Mouse (Mus musculus) megakaryocyte, embryonic 14.5 days (primary cell): ENCODE data around the gene Brap. TPM values are rescaled to one million over a fixed set of nuclear protein-coding genes. Genes with fewer than 3 reads are reported as not detected.
"Not testable (repeated sequence)": the region's sequence is repeated elsewhere in the genome, so short reads cannot be mapped to it uniquely, and the experiment has no call there.

Experiments used
- H3K27me3 ChIP-seq: replicated peaks from 2 replicates; pipeline ENCODE3; 2012; ENCODE audit warnings: inconsistent platforms
- H3K36me3 ChIP-seq: replicated peaks from 2 replicates; pipeline ENCODE3; 2012; ENCODE audit warnings: low read length, inconsistent platforms, mixed read lengths
- H3K4me1 ChIP-seq: 2 replicates; pipeline ENCODE4 v1.6.1; 2012; ENCODE audit warnings: inconsistent platforms
- H3K4me3 ChIP-seq: replicated peaks from 2 replicates; pipeline ENCODE3; 2012; ENCODE audit warnings: moderate library complexity, mild to moderate bottlenecking, inconsistent platforms
- H3K9me3 ChIP-seq: 2 replicates; pipeline ENCODE4 v1.6.1; 2012; ENCODE audit warnings: inconsistent platforms
- FLI1 ChIP-seq: IDR thresholded peaks from 2 replicates; pipeline ENCODE4 v1.6.1; 2012; ENCODE audit warnings: low read length, inconsistent platforms, mixed read lengths
- GATA1 ChIP-seq: IDR thresholded peaks from 3 replicates; pipeline ENCODE4 v1.6.1; 2012; ENCODE audit warnings: mixed read lengths, low read length, inconsistent platforms, borderline replicate concordance
- polyA plus RNA-seq: library from polyadenylated mRNA; stranded (reverse); fragments of >175 nt; gene quantifications from 2 replicates; pipeline ENCODE4 v1.2.3, GENCODE M21; 2012; ENCODE audit warnings: low replicate concordance; ENCODE audit not compliant: insufficient read depth

The Brap gene
- 9.6 and 10.7 TPM in 2 replicates for polyA plus RNA-seq

DNA sequence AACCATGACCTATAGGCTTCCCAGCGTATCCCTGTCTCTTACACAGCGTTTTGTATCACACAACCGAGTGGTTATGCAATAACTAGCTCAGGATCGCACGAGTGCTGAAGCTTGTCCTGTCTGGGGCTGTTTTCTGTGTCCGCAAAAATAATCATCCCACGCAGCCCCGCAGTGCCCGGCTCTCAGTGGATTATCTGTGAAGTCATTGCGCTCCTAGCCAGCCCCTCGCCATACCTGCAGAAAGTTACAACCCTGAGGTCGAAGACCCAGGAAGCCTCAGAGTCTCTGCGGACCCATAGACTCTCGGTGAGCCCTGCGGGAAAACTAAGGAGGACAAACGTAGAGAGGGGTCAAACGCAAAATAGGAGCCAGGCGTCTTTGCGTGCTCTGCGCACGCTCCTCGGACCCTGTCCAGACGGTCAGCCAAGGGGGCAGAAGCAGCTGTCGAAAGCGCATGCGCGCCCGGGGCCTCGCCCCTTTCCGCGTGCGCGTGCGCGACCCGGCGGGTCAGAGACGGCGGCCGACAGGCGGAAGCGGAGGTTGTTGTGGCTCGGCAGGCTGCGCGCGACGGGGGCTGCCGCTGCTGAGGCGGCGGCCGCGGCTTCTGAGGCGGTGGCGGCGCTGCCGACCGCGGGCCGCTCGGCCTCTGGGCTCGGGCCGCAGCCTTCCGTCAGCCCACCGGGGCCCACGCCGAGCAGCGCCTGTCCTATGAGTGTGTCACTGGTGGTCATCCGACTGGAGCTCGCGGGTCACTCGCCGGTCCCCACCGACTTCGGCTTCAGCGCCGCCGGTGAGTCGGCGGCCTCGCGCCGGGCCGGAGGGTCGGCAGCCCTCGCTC is at the start of gene Brap, which contains the start of gene Acad10:
Gene Brap (plus strand): TSS at position 505 of the 838 bp plus-strand sequence.
Gene Acad10 (minus strand): TSS at position 456 of the 838 bp plus-strand sequence.
- Histone ChIP-seq H3K4me1 (peaks cover 49% of the 10 kb centered on the region), H3K36me3 (peaks cover 38% of the 10 kb centered on the region), H3K9me3 (no peaks in the 10 kb centered on the region), H3K27me3 (no peaks in the 10 kb centered on the region), H3K4me3 (peak within 1 kb of the TSS; percentile 98)
- TF ChIP-seq GATA1: no peak
- no peak for TF ChIP-seq FLI1

- H3K9me3 ChIP-seq: no peaks in the 10 kb centered on the region
- no peaks in the 10 kb centered on the region for H3K27me3 ChIP-seq
- no peak overlapping the region for H3K4me3 ChIP-seq
- peaks cover 9% of the 10 kb centered on the region for H3K36me3 ChIP-seq
- peaks cover 25% of the 10 kb centered on the region for H3K4me1 ChIP-seq
- TF ChIP-seq GATA1 (no peak), FLI1 (no peak)
Measured at GRCm38 (mm10) chr5:121612036-121612435, 48.3 kb upstream of the Brap start.

DNA sequence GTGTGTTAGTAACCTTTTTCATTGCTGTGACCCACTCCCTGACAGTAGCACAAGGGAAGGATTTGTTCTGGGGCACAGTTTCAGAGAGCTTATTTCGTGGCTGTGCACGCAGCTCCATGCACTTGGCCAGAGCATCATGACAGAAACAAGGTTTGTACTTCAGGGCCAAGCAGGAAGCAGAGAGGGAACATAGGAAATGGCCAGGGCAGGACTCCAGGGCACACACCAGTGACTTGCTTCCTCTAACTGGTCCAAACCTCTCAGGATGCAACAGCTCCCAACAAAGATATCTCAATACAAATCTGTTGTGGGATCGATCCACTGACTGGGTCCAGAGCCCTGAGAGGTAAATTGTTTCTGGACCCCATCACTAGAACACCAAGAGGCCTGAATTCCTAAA is 45.4 kb upstream of the Brap start:
- not testable (repeated sequence) for H3K9me3 ChIP-seq, H3K27me3 ChIP-seq, H3K4me3 ChIP-seq, H3K36me3 ChIP-seq
- H3K4me1 ChIP-seq: peaks cover 43% of the 10 kb centered on the region

DNA sequence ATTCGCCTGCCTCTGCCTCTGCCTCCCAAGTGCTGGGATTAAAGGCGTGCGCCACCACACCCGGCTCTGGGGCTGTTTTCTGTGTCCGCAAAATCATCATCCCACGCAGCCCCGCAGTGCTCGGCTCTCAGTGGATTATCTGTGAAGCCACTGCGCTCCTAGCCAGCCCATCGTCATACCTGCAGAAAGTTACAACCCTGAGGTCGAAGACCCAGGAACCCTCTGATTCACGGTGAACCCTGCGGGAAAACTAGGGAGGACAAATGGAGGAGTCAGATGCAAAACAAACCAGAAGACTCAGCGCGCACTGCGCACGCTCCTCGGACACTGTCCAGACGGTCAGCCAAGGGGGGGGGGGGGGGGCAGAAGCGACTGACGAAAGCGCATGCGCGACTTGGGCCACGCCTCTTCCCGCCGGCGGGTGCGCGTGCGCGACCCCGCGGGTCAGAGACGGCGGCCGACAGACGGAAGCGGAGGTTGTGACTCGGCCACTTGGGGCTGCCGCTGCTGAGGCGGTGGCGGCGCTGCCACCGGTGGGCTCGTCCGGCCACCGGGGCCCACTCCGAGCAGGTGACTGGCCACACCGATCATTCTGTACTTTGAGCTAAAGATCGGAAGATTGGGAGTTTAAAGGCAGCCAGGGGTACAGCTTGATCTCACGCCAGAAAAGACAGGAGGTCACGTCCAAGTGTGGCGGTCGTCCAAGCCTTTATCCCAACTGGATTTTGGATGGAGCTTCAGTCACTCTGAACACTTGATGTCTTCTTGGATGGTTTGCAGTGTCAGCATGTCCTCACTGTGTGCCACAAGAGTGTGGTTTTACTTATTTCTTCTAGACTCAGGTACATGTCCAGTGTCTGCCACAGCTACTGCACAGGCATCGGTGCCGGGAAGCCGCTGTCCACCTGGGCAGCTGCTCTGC is 41.5 kb upstream of the Brap start, which contains the start of gene Acad12:
Gene Acad12 (minus strand): TSS at position 347 of the 922 bp plus-strand sequence.
- Histone ChIP-seq H3K27me3 (no peaks in the 10 kb centered on the region), H3K36me3 (peaks cover 18% of the 10 kb centered on the region), H3K4me3 (peak within 1 kb of the TSS; percentile 93), H3K4me1 (peaks cover 47% of the 10 kb centered on the region), H3K9me3 (no peaks in the 10 kb centered on the region)
- TF ChIP-seq FLI1: no peak
- no peak for TF ChIP-seq GATA1

GRCm38 (mm10) chr5:121621102-121621501 is 39.3 kb upstream of the Brap start:
- Histone ChIP-seq H3K36me3 (peaks cover 31% of the 10 kb centered on the region), H3K9me3 (no peaks in the 10 kb centered on the region), H3K27me3 (no peaks in the 10 kb centered on the region), H3K4me3 (no peak overlapping the region), H3K4me1 (peaks cover 37% of the 10 kb centered on the region)
- TF ChIP-seq GATA1 (no peak), FLI1 (no peak)

DNA sequence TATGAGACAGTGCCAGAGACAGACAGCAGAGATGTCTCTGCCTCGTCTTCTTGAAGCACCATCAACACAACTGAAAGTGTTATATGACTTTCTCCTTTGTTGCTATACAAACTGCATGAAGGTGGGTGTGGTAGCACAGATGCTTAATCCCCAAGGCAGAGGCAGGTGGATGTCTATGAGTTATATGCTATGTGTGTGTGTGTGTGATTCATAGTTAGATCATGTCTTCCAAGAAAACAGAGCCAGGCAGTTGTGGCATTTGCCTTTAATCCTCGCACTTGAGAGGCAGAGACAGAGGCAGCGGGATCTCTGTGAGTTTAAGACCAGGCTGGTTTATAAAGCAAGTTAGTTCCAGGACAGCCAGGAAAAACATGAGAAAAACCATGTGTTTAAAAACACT is 37.1 kb upstream of the Brap start:
- H3K4me3 ChIP-seq: no peak overlapping the region
- no peaks in the 10 kb centered on the region for H3K9me3 ChIP-seq
- H3K4me1 ChIP-seq: peaks cover 26% of the 10 kb centered on the region
- TF ChIP-seq GATA1: no peak
- no peak for TF ChIP-seq FLI1
- H3K36me3 ChIP-seq: peaks cover 38% of the 10 kb centered on the region
- H3K27me3 ChIP-seq: no peaks in the 10 kb centered on the region

DNA sequence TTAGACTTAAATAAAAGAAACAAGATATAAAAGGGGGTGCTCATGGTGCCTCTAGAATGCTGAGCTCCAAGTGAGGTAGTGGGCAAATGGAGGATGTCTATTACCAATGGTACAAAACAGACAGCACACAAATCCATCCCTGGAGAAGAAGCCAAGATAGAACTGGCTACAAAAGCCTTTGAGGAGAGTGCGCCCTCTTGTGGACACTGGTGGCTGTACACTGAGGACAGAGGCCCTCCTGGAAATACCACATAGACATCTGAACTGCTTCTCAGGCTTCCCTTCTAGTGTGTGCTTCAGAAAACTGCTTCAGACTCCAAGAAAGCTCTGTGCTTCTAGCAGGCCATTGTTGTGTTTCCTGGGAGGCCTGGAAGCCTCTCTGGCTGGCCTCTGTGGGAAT is 32.5 kb upstream of the Brap start:
- Histone ChIP-seq H3K9me3 (no peaks in the 10 kb centered on the region), H3K4me1 (peaks cover 16% of the 10 kb centered on the region), H3K36me3 (peaks cover 52% of the 10 kb centered on the region), H3K4me3 (no peak overlapping the region), H3K27me3 (no peaks in the 10 kb centered on the region)
- TF ChIP-seq GATA1: no peak
- no peak for TF ChIP-seq FLI1

DNA sequence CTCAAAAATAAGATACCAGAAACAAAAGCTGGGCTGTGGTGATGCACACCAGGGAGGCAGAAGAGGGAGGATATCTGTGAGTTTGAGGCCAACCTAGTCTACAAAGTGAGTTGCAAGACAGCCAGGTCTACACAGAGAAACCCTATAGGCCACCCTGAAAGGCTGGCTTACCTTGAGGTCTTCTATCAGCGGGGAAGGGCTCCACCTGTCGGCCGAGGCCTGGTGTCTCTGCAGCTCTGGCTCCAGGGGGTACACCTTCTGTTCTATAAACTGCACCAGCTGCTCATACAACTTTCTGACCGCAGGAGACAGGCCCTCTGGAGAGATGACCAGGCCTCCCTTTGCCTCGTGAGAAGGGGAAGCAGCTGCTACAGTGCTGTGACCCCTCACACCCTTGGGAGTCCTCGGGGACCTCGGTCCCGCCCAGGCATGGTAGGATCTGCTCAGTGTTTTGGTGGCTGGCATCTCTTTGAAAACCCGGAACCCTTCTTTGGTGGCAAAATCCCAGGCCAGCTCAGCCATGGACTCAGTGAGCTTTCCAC is 29.2 kb upstream of the Brap start:
- peaks cover 19% of the 10 kb centered on the region for H3K4me1 ChIP-seq
- not testable (repeated sequence) for H3K4me3 ChIP-seq, H3K27me3 ChIP-seq, H3K9me3 ChIP-seq
- peaks cover 40% of the 10 kb centered on the region for H3K36me3 ChIP-seq

GRCm38 (mm10) chr5:121632804-121633203 is 27.6 kb upstream of the Brap start:
- no peak overlapping the region for H3K4me3 ChIP-seq
- H3K9me3 ChIP-seq: no peaks in the 10 kb centered on the region
- peaks cover 40% of the 10 kb centered on the region for H3K36me3 ChIP-seq
- peaks cover 26% of the 10 kb centered on the region for H3K4me1 ChIP-seq
- TF ChIP-seq FLI1 (no peak), GATA1 (no peak)
- H3K27me3 ChIP-seq: peaks cover 4% of the 10 kb centered on the region
